Mouse (Mus musculus) MEL (cell line): ENCODE measurements at regions not wholly inside any gene's neighbourhood (a gene's known extent, or its start where the extent isn't known, plus 50 kb on each side); places are given as distances from the start of the nearest gene placed in this dataset.

Source experiments
- CTCF ChIP-seq, 3 experiments: IDR thresholded peaks in 2 of 3; conservative IDR thresholded peaks in 1 of 3; 2 replicates each; pipeline ENCODE4 v1.5.1; 2011 to 2012; ENCODE audit warnings: low read length in 3 of 3, low read depth in 2 of 3, mild to moderate bottlenecking in 2 of 3, improper control_type of control experiment in 1 of 3, inconsistent platforms in 1 of 3, mixed read lengths in 1 of 3, moderate library complexity in 1 of 3; ENCODE audit not compliant: control insufficient read depth in 1 of 3, insufficient read depth in 1 of 3, poor library complexity in 1 of 3, severe bottlenecking in 1 of 3
- GABPA ChIP-seq: IDR thresholded peaks from 2 replicates; pipeline ENCODE4 v1.6.1; 2012; ENCODE audit warnings: low read depth, mild to moderate bottlenecking, inconsistent platforms, low read length, improper control_type of control experiment, moderate library complexity
- JUND ChIP-seq: IDR thresholded peaks from 2 replicates; pipeline ENCODE4 v1.6.1; 2011; ENCODE audit warnings: low read depth, mild to moderate bottlenecking, improper control_type of control experiment, low read length

GRCm38 (mm10) chr6:51036553-51036952 lies 382.3 kb upstream of the Npvf start:
- TF ChIP-seq GABPA (no peak), JUND (no peak), CTCF (IDR thresholded peaks at IDR 0.05 in 2 of 3, conservative IDR thresholded peaks at IDR 0.05 in 1 of 3; ENCODE audit: control insufficient read depth in 1 of 3, insufficient read depth in 1 of 3, low read depth in 2 of 3, low read length in 3 of 3, poor library complexity in 1 of 3, severe bottlenecking in 1 of 3) (no peak)
